Mouse (Mus musculus) MEL (cell line): Measurements from ENCODE around the gene Zfp827. TPM values are rescaled to one million over a fixed set of nuclear protein-coding genes. Genes with fewer than 3 reads are reported as not detected.

Experiments used
- DNase-seq: peaks from one replicate; pipeline ENCODE4 v3.0.0; 2011; ENCODE audit warnings: low read depth, low spot score
- H3K27ac ChIP-seq: 2 replicates; pipeline ENCODE4 v1.5.1; 2012; ENCODE audit warnings: low read depth, mild to moderate bottlenecking, control low read depth, low read length, moderate library complexity; ENCODE audit not compliant: control insufficient read depth
- H3K27me3 ChIP-seq, 2 experiments: fragments of 150-350 bp in 1 of 2; sonication (generic) in 1 of 2; 2 replicates each; pipeline ENCODE4 v1.6.1; 2012; ENCODE audit warnings: low read length in 2 of 2, mild to moderate bottlenecking in 2 of 2, improper control_type of control experiment in 1 of 2, moderate library complexity in 1 of 2; ENCODE audit not compliant: insufficient read depth in 2 of 2, control insufficient read depth in 1 of 2
- H3K36me3 ChIP-seq, 2 experiments: 2 replicates each; pipeline ENCODE4 v1.6.1; 2012 to 2014; ENCODE audit warnings: low read length in 2 of 2, improper control_type of control experiment in 1 of 2, inconsistent platforms in 1 of 2, mild to moderate bottlenecking in 1 of 2; ENCODE audit not compliant: insufficient read depth in 2 of 2, control insufficient read depth in 1 of 2
- H3K4me1 ChIP-seq, 2 experiments: fragments of 150-350 bp in 1 of 2; sonication (generic) in 1 of 2; 2 replicates each; pipeline ENCODE4 v1.6.1; 2012; ENCODE audit warnings: low read length in 2 of 2, improper control_type of control experiment in 1 of 2, mild to moderate bottlenecking in 1 of 2; ENCODE audit not compliant: insufficient read depth in 2 of 2, control insufficient read depth in 1 of 2
- H3K4me3 ChIP-seq, 2 experiments: fragments of 150-350 bp in 1 of 2; sonication (generic) in 1 of 2; 2 replicates each; pipeline ENCODE4 v1.5.1; 2012; ENCODE audit warnings: low read depth in 2 of 2, low read length in 2 of 2, mild to moderate bottlenecking in 2 of 2, moderate library complexity in 2 of 2, control low read depth in 1 of 2, improper control_type of control experiment in 1 of 2; ENCODE audit not compliant: control insufficient read depth in 1 of 2, insufficient read depth in 1 of 2
- H3K79me2 ChIP-seq: 2 replicates; pipeline ENCODE4 v1.6.1; 2012; ENCODE audit warnings: mild to moderate bottlenecking, low read length, moderate library complexity; ENCODE audit not compliant: control insufficient read depth, poor library complexity, insufficient read depth
- H3K9ac ChIP-seq: 2 replicates; pipeline ENCODE4 v1.6.1; 2012; ENCODE audit warnings: low read depth, mild to moderate bottlenecking, control low read depth, low read length, moderate library complexity; ENCODE audit not compliant: control insufficient read depth, poor library complexity, severe bottlenecking
- H3K9me3 ChIP-seq: fragments of 150-350 bp; sonication (generic); replicated peaks from 2 replicates; pipeline ENCODE4 v1.6.1; 2012; ENCODE audit warnings: mild to moderate bottlenecking, low read length, improper control_type of control experiment, moderate library complexity; ENCODE audit not compliant: insufficient read depth
- BHLHE40 ChIP-seq: IDR thresholded peaks from 2 replicates; pipeline ENCODE4 v1.6.1; 2012; ENCODE audit warnings: low read depth, mild to moderate bottlenecking, inconsistent platforms, low read length, improper control_type of control experiment, borderline replicate concordance
- E2F4 ChIP-seq: IDR thresholded peaks from 2 replicates; pipeline ENCODE4 v1.6.1; 2011; ENCODE audit warnings: low read depth, low read length, improper control_type of control experiment, borderline replicate concordance
- EP300 ChIP-seq, 2 experiments: IDR thresholded peaks; 2 replicates each; pipeline ENCODE4 v1.6.1; 2011; ENCODE audit warnings: improper control_type of control experiment in 2 of 2, low read length in 2 of 2, low read depth in 1 of 2, mild to moderate bottlenecking in 1 of 2
- GATA1 ChIP-seq: IDR thresholded peaks from 2 replicates; pipeline ENCODE4 v1.6.1; 2011; ENCODE audit warnings: low read depth, low read length, improper control_type of control experiment
- MXI1 ChIP-seq: IDR thresholded peaks from 2 replicates; pipeline ENCODE4 v1.6.1; 2011; ENCODE audit warnings: mild to moderate bottlenecking, low read depth, low read length, improper control_type of control experiment
- MYC ChIP-seq: IDR thresholded peaks from 2 replicates; pipeline ENCODE4 v1.6.1; 2011; ENCODE audit warnings: low read depth, mild to moderate bottlenecking, low read length, improper control_type of control experiment, moderate library complexity
- POLR2A ChIP-seq, 2 experiments: IDR thresholded peaks; 2 replicates each; pipeline ENCODE4 v1.6.1; 2011 to 2012; ENCODE audit warnings: low read length in 2 of 2, mild to moderate bottlenecking in 2 of 2, control low read depth in 1 of 2, improper control_type of control experiment in 1 of 2, low read depth in 1 of 2, moderate library complexity in 1 of 2; ENCODE audit not compliant: control insufficient read depth in 1 of 2, insufficient read depth in 1 of 2, poor library complexity in 1 of 2
- POLR2AphosphoS2 ChIP-seq: IDR thresholded peaks from 2 replicates; pipeline ENCODE4 v1.6.1; 2011; ENCODE audit warnings: low read length, improper control_type of control experiment
- POLR2AphosphoS5 ChIP-seq: IDR thresholded peaks from 2 replicates; pipeline ENCODE4 v1.6.1; 2012; ENCODE audit warnings: low read depth, borderline replicate concordance, mild to moderate bottlenecking, inconsistent platforms, low read length, moderate library complexity, mixed read lengths
- SMC3 ChIP-seq: IDR thresholded peaks from 2 replicates; pipeline ENCODE4 v1.6.1; 2011; ENCODE audit warnings: low read depth, low read length, improper control_type of control experiment
- TBP ChIP-seq: IDR thresholded peaks from 2 replicates; pipeline ENCODE4 v1.8.0; 2011; ENCODE audit warnings: low read depth, low read length, improper control_type of control experiment
- TCF12 ChIP-seq: IDR thresholded peaks from 2 replicates; pipeline ENCODE4 v1.6.1; 2014; ENCODE audit warnings: low read depth, mild to moderate bottlenecking, inconsistent platforms, low read length, improper control_type of control experiment, moderate library complexity
- USF2 ChIP-seq, 2 experiments: IDR thresholded peaks; 2 replicates each; pipeline ENCODE4 v1.6.1; 2011 to 2012; ENCODE audit warnings: improper control_type of control experiment in 2 of 2, low read length in 2 of 2, borderline replicate concordance in 1 of 2, inconsistent platforms in 1 of 2, low read depth in 1 of 2, mild to moderate bottlenecking in 1 of 2; ENCODE audit not compliant: insufficient read depth in 1 of 2
- polyA plus RNA-seq, 2 experiments: library from polyadenylated mRNA; stranded (reverse) in 1 of 2; unstranded in 1 of 2; fragments of >175 nt in 1 of 2; fragments of >200 nt in 1 of 2; gene quantifications; 2 replicates each; pipeline versions ENCODE4 v1.2.1 to v1.2.4; 2012; ENCODE audit warnings: low replicate concordance in 2 of 2, low read depth in 1 of 2; ENCODE audit not compliant: insufficient read length in 2 of 2, insufficient read depth in 1 of 2, missing spikeins in 1 of 2
- total RNA-seq: library from RNA; depleted of rRNA; stranded (reverse); fragments of 300-350 nt; gene quantifications from 2 replicates; pipeline ENCODE4 v1.2.3, GENCODE M21; 2012

The Zfp827 gene
- total and polyA plus RNA-seq, 3 experiments = not detected

- Histone ChIP-seq H3K27me3 (no peaks in the 10 kb centered on the region), H3K9me3 (no peaks in the 10 kb centered on the region), H3K4me1 (no peaks in the 10 kb centered on the region), H3K36me3 (no peaks in the 10 kb centered on the region), H3K79me2 (no peaks in the 10 kb centered on the region), H3K27ac (no peak overlapping the region), H3K4me3 (no peak overlapping the region), H3K9ac (no peak overlapping the region)
- TF ChIP-seq POLR2A (IDR thresholded peaks at IDR 0.05; ENCODE audit: control insufficient read depth in 1 of 2, insufficient read depth in 1 of 2, low read depth in 1 of 2, low read length in 2 of 2, poor library complexity in 1 of 2) (no peak), POLR2AphosphoS2 (no peak), TCF12 (no peak), TBP (no peak), BHLHE40 (no peak), POLR2AphosphoS5 (no peak), SMC3 (no peak)
- DNase-seq = no peak
Measured at GRCm38 (mm10) chr8:79153201-79153600, 125.0 kb downstream of the Zfp827 start.

- no peaks in the 10 kb centered on the region for H3K4me1 ChIP-seq
- no peak overlapping the region for H3K4me3 ChIP-seq
- H3K27ac ChIP-seq = no peak overlapping the region
- no peak for DNase-seq
- no peaks in the 10 kb centered on the region for H3K27me3 ChIP-seq
- no peaks in the 10 kb centered on the region for H3K79me2 ChIP-seq
- H3K36me3 ChIP-seq = no peaks in the 10 kb centered on the region
- H3K9ac ChIP-seq = no peak overlapping the region
- no peak for TF ChIP-seq EP300 (IDR thresholded peaks at IDR 0.05; ENCODE audit: low read depth in 1 of 2, low read length in 2 of 2)
- TF ChIP-seq MYC = no peak
- TF ChIP-seq E2F4 = no peak
- TF ChIP-seq MXI1 = no peak
- H3K9me3 ChIP-seq = no peaks in the 10 kb centered on the region
Measured at GRCm38 (mm10) chr8:79153637-79154036, 125.4 kb downstream of the Zfp827 start.

GRCm38 (mm10) chr8:79155556-79156161 lies 127.4 kb downstream of the Zfp827 start:
- no peak overlapping the region for H3K27ac ChIP-seq
- no peaks in the 10 kb centered on the region for H3K9me3 ChIP-seq
- no peaks in the 10 kb centered on the region for H3K4me1 ChIP-seq
- TF ChIP-seq USF2 (IDR thresholded peaks at IDR 0.05; ENCODE audit: borderline replicate concordance in 1 of 2, insufficient read depth in 1 of 2, low read depth in 1 of 2, low read length in 2 of 2) = no peak
- TF ChIP-seq GATA1 = no peak
- H3K79me2 ChIP-seq = no peaks in the 10 kb centered on the region
- H3K36me3 ChIP-seq = no peaks in the 10 kb centered on the region
- no peak for DNase-seq
- no peak overlapping the region for H3K4me3 ChIP-seq
- no peak overlapping the region for H3K9ac ChIP-seq
- H3K27me3 ChIP-seq = no peaks in the 10 kb centered on the region
